Mouse (Mus musculus) CH12.LX (cell line): Measurements from ENCODE around the gene Gm49396.

Experiments
- BHLHE40 ChIP-seq: IDR thresholded peaks from 2 replicates; pipeline ENCODE4 v1.6.1; 2011; ENCODE audit warnings: mild to moderate bottlenecking, low read depth, low read length, improper control_type of control experiment
- CTCF ChIP-seq, 2 experiments: IDR thresholded peaks in 1 of 2; conservative IDR thresholded peaks in 1 of 2; 2 replicates each; pipeline ENCODE4 v1.5.1; 2011 to 2012; ENCODE audit warnings: low read depth in 2 of 2, low read length in 2 of 2, improper control_type of control experiment in 1 of 2, inconsistent platforms in 1 of 2, mild to moderate bottlenecking in 1 of 2, moderate library complexity in 1 of 2
- ELF1 ChIP-seq: IDR thresholded peaks from 2 replicates; pipeline ENCODE4 v1.6.1; 2014; ENCODE audit warnings: low read depth, mild to moderate bottlenecking, inconsistent platforms, low read length, improper control_type of control experiment
- EP300 ChIP-seq: IDR thresholded peaks from 2 replicates; pipeline ENCODE4 v1.6.1; 2011; ENCODE audit warnings: low read length, improper control_type of control experiment
- HCFC1 ChIP-seq: IDR thresholded peaks from 2 replicates; pipeline ENCODE4 v1.6.1; 2012; ENCODE audit warnings: low read depth, mild to moderate bottlenecking, inconsistent platforms, low read length, improper control_type of control experiment
- IRF4 ChIP-seq: IDR thresholded peaks from 2 replicates; pipeline ENCODE4 v1.6.1; 2014; ENCODE audit warnings: low read depth, mild to moderate bottlenecking, inconsistent platforms, low read length, improper control_type of control experiment
- KAT2A ChIP-seq: IDR thresholded peaks from 2 replicates; pipeline ENCODE4 v1.6.1; 2012; ENCODE audit warnings: low read length, improper control_type of control experiment, inconsistent platforms; ENCODE audit not compliant: insufficient replicate concordance
- MAX ChIP-seq: IDR thresholded peaks from 2 replicates; pipeline ENCODE4 v1.6.1; 2011; ENCODE audit warnings: low read length, improper control_type of control experiment
- NRF1 ChIP-seq: IDR thresholded peaks from 2 replicates; pipeline ENCODE4 v1.6.1; 2014; ENCODE audit warnings: low read depth, mild to moderate bottlenecking, inconsistent platforms, low read length, improper control_type of control experiment, moderate library complexity
- POLR2A ChIP-seq: IDR thresholded peaks from 2 replicates; pipeline ENCODE4 v1.6.1; 2011; ENCODE audit warnings: low read depth, mild to moderate bottlenecking, improper control_type of control experiment, low read length
- SMC3 ChIP-seq: IDR thresholded peaks from 2 replicates; pipeline ENCODE4 v1.6.1; 2011; ENCODE audit warnings: low read depth, low read length, improper control_type of control experiment
- ZC3H11A ChIP-seq: IDR thresholded peaks from 2 replicates; pipeline ENCODE4 v1.6.1; 2012; ENCODE audit warnings: low read depth, mild to moderate bottlenecking, inconsistent platforms, low read length, improper control_type of control experiment

DNA sequence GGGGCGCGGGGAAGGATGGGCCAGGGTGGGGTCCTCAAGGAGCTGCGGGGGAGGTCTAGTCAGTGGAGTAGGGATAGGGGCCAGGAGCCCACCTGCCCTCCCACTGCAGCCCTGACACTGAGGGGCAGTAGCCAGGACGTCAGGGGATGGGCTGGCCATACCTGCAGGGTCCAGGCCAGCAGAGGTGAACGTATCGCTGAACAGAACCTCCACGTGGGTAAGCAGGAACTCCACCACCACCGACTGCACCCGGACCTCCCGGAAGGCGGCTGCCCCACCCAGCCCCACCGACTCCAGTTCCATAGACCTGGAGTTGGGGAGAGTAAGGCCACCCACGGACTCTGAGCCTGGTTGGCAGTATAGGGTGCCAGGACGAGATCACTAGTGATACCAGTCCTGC lies 36.2 kb upstream of the Gm49396 start:
- TF ChIP-seq POLR2A (no peak), SMC3 (no peak), CTCF (conservative IDR thresholded peaks at IDR 0.05 in 1 of 2, IDR thresholded peaks at IDR 0.05 in 1 of 2; ENCODE audit: low read depth in 2 of 2, low read length in 2 of 2) (no peak), KAT2A (no peak), ZC3H11A (no peak), EP300 (no peak), IRF4 (no peak), NRF1 (no peak), ELF1 (no peak), MAX (no peak), HCFC1 (no peak), BHLHE40 (no peak)
